Mouse (Mus musculus) thymus, adult 2 months (tissue): ENCODE data around the gene Ankzf1.

Experiments
- CTCF ChIP-seq: fragments of 200-500 bp; IDR thresholded peaks from 2 replicates; pipeline ENCODE4 v1.5.1; 2012; ENCODE audit warnings: mild to moderate bottlenecking, control low read depth, low read length, moderate library complexity, borderline replicate concordance; ENCODE audit not compliant: control insufficient read depth, poor library complexity, insufficient read depth; ENCODE audit errors: extremely low read depth
- POLR2A ChIP-seq: fragments of 200-500 bp; IDR thresholded peaks from 2 replicates; pipeline ENCODE4 v1.6.1; 2012; ENCODE audit warnings: mild to moderate bottlenecking, low read length, control low read depth, moderate library complexity; ENCODE audit not compliant: control insufficient read depth, poor library complexity, insufficient read depth; ENCODE audit errors: extremely low read depth

GRCm38 (mm10) chr1:75180741-75181140, 11.2 kb upstream of the Ankzf1 start:
- no peak for TF ChIP-seq CTCF
- no peak for TF ChIP-seq POLR2A
